Mouse (Mus musculus): ENCODE results near the gene Col26a1. TPM values are rescaled to one million over a fixed set of nuclear protein-coding genes. Genes with fewer than 3 reads are reported as not detected.

Gene Col26a1
- polyA plus RNA-seq, 1 experiment, result 0.03 TPM

GRCm38 (mm10) chr5:136792541-136792940 is 90.5 kb downstream of the Col26a1 start:
- no peak for TF ChIP-seq GATA1 (IDR thresholded peaks at IDR 0.05; ENCODE audit: low read length)

DNA sequence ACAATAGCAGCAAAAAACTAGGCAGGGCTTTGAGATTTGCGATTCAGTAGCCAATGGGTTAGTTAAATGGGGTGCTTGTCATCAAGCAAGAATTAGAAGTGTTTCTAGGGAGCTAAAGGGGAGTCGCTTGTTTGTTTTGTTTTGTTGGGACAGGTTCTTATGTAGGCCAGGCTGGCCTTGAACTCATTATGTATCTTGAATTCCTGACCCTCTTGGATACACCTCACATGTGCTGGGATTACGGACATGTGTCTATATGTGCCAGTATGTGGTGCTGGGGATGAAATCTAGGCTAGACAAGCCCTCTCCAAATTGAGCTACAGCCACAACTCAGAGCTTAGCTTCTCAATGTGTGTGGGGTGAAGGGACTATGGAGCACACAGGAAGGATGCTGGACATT is 91.8 kb downstream of the Col26a1 start:
- no peak for TF ChIP-seq GATA1 (IDR thresholded peaks at IDR 0.05; ENCODE audit: low read length)

- no peak for TF ChIP-seq GATA1 (IDR thresholded peaks at IDR 0.05; ENCODE audit: low read length)
Observed at GRCm38 (mm10) chr5:136790570-136791196, 92.3 kb downstream of the Col26a1 start.

GRCm38 (mm10) chr5:136784531-136784930 is 98.5 kb downstream of the Col26a1 start:
- no peak for TF ChIP-seq GATA1 (IDR thresholded peaks at IDR 0.05; ENCODE audit: low read length)

- no peak for TF ChIP-seq GATA1 (IDR thresholded peaks at IDR 0.05; ENCODE audit: low read length)
Observed at GRCm38 (mm10) chr5:136782600-136782999, 100.4 kb downstream of the Col26a1 start.

GRCm38 (mm10) chr5:136780465-136780864 is 102.5 kb downstream of the Col26a1 start:
- TF ChIP-seq GATA1 (IDR thresholded peaks at IDR 0.05; ENCODE audit: low read length), result no peak

GRCm38 (mm10) chr5:136779946-136780345 is 103.1 kb downstream of the Col26a1 start:
- no peak for TF ChIP-seq GATA1 (IDR thresholded peaks at IDR 0.05; ENCODE audit: low read length)

DNA sequence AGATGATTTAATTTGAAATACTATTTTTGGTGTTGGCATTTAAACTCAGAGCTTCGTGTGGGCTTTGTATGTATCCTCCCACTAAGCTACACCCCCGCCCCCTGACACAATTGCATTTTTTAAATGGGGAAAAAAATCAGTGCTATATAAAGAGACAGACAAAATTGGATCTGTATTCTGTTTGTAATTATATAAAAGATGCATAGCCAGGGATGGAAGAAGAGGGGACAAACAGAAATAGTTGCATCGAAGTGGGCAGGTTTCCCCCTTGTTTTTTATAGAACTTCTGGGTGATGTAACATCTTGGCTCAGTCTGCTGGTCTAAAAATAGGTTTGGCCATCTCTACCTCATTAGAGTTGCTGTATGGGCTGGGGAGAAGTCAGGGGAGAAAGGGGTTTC is 107.5 kb downstream of the Col26a1 start:
- TF ChIP-seq GATA1 (IDR thresholded peaks at IDR 0.05; ENCODE audit: low read length), result no peak

DNA sequence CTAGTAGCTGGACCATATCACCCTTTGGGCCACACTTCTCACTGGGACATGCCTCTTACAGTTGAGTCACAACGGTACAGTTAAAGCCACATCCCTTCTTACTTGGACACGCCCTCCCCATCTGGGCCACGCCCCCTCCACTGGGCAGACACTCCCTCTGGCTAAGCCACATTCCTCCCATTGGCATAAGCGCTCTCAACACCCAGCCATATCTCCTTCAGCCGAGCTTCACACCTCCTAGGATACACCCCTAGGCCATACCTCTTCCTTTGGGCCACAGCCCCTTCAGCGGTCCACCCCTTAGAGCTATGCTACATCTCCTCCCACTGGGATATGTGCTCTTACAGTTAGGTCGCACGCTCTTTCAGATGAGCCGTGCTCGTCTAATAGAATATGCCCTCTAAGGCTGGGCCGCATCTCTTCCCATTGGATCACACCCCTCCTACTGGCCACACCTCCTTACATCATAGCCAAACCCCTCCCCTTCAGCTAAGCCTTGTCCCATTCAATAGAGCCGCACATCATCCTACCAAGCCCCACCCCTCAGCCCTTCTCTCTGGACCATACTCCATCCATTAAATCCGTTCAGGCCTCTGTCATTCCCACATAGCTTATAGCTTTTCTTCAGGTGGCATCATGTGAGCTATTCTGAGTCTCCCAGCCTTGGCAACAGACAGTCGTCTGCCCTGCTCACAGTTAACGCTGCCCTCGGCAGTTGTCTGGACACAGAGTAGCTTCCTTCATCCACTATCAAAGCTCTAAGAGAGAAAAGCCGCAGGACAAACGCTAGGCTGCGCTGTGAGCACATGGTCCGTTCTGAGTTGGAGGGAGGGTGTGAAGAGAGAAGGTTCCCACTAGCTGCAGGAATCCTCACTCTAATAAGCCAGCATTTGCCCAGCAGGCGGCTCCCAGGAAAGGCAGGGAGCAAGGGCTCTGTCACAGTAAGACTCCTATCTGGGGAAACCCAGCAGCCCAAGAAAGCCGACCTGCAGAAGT is 109.7 kb downstream of the Col26a1 start:
- TF ChIP-seq GATA1 (IDR thresholded peaks at IDR 0.05; ENCODE audit: low read length), result no peak

DNA sequence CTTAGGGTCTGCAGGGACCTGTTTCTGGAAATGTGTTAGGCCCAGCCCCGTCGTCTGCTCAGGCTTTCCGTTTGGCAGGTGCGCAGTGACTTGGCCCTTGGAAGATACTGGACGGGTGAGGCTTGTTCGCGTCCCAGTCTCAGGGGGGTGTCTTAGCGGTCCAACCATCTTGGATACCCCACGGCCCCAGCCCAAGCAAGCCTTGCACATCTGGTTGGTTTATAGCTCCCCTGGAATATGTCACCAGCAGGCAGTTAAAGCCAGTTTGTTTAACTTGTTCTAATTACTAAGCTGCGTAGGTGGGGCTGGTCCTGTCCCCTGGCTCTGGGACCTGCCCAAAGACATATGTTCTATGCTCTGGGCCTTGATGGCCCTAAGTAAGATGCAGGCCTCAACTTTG is 111.9 kb downstream of the Col26a1 start:
- no peak for TF ChIP-seq GATA1 (IDR thresholded peaks at IDR 0.05; ENCODE audit: low read length)

DNA sequence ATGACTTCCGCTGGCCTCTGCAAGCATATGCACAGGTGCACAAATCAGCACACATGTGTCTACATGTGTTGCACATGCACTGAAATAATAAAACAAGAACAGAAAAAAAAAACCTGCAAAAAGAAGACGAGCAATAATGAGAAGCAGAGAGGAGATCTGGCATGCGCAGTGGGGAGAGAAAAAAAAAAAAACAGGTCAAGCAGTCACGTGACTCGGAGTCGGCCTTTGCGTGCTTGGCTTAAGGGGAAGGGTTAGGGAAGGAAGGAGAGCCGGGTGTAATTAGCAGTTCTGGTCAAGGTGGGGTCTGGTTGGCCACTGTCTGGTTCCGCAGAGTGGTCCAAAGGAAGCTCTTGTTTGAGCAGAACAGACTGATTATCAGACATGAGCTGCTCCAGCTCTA is 115.7 kb downstream of the Col26a1 start:
- no peak for TF ChIP-seq GATA1 (IDR thresholded peaks at IDR 0.05; ENCODE audit: low read length)

DNA sequence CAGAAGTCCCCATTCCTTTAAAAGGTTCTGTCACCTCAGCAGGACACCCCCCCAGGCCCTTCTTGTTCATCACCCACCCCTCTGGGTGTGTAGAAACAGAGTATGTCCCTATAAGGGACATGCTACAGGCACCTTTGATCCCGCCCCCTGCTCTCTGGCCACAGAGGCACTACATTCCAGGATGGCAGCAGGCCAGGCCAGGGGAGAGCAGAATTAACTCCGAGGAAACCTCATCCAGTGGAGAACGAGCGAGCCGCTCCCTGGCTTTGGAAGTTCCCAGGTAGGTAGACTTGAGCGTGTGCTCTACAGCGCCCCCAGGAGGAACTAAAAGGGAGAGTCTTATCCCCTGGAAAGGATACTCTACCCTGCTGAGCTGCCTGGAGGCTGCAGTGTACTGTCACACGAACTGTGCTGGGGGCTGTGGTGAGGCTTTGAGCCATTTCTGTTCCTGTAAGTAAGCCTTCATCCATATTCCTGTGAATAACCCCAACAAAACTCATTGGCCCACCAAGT is 118.8 kb downstream of the Col26a1 start:
- TF ChIP-seq GATA1 (IDR thresholded peaks at IDR 0.05; ENCODE audit: low read length), result no peak

DNA sequence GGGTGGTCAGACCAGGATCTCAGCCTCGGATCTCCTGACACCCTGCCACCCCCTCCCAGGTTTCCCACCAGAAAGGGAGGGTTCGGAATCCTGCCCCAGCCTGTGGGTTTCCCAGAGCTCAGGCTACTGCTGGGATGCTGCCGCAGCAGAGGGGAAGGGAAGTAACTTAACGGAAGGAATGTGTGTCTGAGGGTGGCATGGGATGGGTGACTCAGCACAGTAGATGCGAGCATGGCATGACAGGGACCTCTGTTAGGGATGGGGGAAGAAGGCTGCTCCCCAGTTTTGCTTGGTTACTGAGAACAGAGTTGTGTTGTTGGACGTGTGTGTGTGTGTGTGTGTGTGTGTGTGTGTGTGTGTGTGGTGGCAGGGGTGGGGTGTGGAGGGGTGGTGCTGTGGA is 122.7 kb downstream of the Col26a1 start:
- TF ChIP-seq GATA1 (IDR thresholded peaks at IDR 0.05; ENCODE audit: low read length), result no peak

GRCm38 (mm10) chr5:136759781-136760180 is 123.2 kb downstream of the Col26a1 start:
- TF ChIP-seq GATA1 (IDR thresholded peaks at IDR 0.05; ENCODE audit: low read length), result no peak

GRCm38 (mm10) chr5:136755696-136756095 is 127.3 kb downstream of the Col26a1 start:
- TF ChIP-seq GATA1 (IDR thresholded peaks at IDR 0.05; ENCODE audit: low read length), result no peak

- no peak for TF ChIP-seq GATA1 (IDR thresholded peaks at IDR 0.05; ENCODE audit: low read length)
Observed at GRCm38 (mm10) chr5:136754053-136754591, 128.9 kb downstream of the Col26a1 start.
